Mouse (Mus musculus) forebrain, embryonic 14.5 days (tissue): ENCODE measurements around the gene Adcy5. TPM values are rescaled to one million over a fixed set of nuclear protein-coding genes. Genes with fewer than 3 reads are reported as not detected.

Experiments
- ATAC-seq: fragments of 200-750 bp; cut with Nextera tagmentation; 2 replicates; pipeline ENCODE4 v1.8.0; 2017; ENCODE audit warnings: mild to moderate bottlenecking, moderate library complexity
- DNase-seq: peaks from one replicate; pipeline ENCODE4 v3.0.0-alpha.2; 2015; ENCODE audit warnings: low spot score
- H3K27ac ChIP-seq: fragments of 300-500 bp; sonication (generic); 2 replicates; pipeline ENCODE4 v1.5.1; 2014; ENCODE audit warnings: low read depth, mild to moderate bottlenecking, control low read depth, low read length, moderate library complexity
- H3K27me3 ChIP-seq: fragments of 300-500 bp; sonication (generic); replicated peaks from 2 replicates; pipeline ENCODE4 v1.6.1; 2014; ENCODE audit warnings: low read length, control low read depth, mixed read lengths; ENCODE audit not compliant: control insufficient read depth, insufficient read depth
- H3K36me3 ChIP-seq: fragments of 300-500 bp; sonication (generic); 2 replicates; pipeline ENCODE4 v1.6.1; 2014; ENCODE audit warnings: low read length, control low read depth; ENCODE audit not compliant: control insufficient read depth, insufficient read depth
- H3K4me1 ChIP-seq: fragments of 300-500 bp; sonication (generic); 2 replicates; pipeline ENCODE4 v1.6.1; 2014; ENCODE audit warnings: antibody characterized with exemption, low read length, control low read depth; ENCODE audit not compliant: control insufficient read depth, insufficient read depth
- H3K4me2 ChIP-seq: fragments of 300-500 bp; sonication (generic); 2 replicates; pipeline ENCODE4 v1.6.1; 2014; ENCODE audit warnings: mild to moderate bottlenecking, control low read depth, low read length
- H3K4me3 ChIP-seq: fragments of 300-500 bp; sonication (generic); 2 replicates; pipeline ENCODE4 v1.5.1; 2014; ENCODE audit warnings: low read depth, low read length, control low read depth
- H3K9ac ChIP-seq: fragments of 300-500 bp; sonication (generic); 2 replicates; pipeline ENCODE4 v1.6.1; 2014; ENCODE audit warnings: mild to moderate bottlenecking, low read length, control low read depth, moderate library complexity
- H3K9me3 ChIP-seq: fragments of 300-500 bp; sonication (generic); replicated peaks from 2 replicates; pipeline ENCODE4 v1.6.1; 2016; ENCODE audit warnings: low read length, control low read depth, mixed read lengths; ENCODE audit not compliant: control insufficient read depth
- WGBS: fragments of 180-500 bp; shearing (Covaris S2); extraction: QIAGEN DNeasy Blood & Tissue Kit; methylation state at CpG from one replicate; pipeline ENCODE4 v1.1.7; 2014; 5-methylcytosine and 5-hydroxymethylcytosine counted together
- polyA plus RNA-seq: library from polyadenylated mRNA; unstranded; fragments of >200 nt; fragmentation: Nextera tagmentation; extraction: Ambion mirVana; gene quantifications from 2 replicates; pipeline ENCODE4 v1.2.1, GENCODE M21; 2014

The Adcy5 gene
- polyA plus RNA-seq, 1 experiment from 2014 or later = 4.4 TPM

- Histone ChIP-seq H3K36me3 (no peaks in the 10 kb centered on the region), H3K9ac (no peak overlapping the region), H3K4me1 (peaks cover 13% of the 10 kb centered on the region), H3K27me3 (peaks cover 39% of the 10 kb centered on the region), H3K4me3 (0 out of 2 replicates have a peak overlapping the region, but pooled peaks have one; percentile 80), H3K9me3 (no peaks in the 10 kb centered on the region), H3K27ac (no peak overlapping the region), H3K4me2 (no peak overlapping the region)
- ATAC-seq = no peak
- WGBS = 3% methylated on average over 12 of the region's 12 CpGs
- DNase-seq = peak; percentile 29
These were observed 1.4 kb upstream of the Adcy5 start for GRCm38 (mm10) chr16:35153146-35153755.

- peaks cover 39% of the 10 kb centered on the region for H3K27me3 ChIP-seq
These were observed 434 bp upstream of the Adcy5 start for GRCm38 (mm10) chr16:35154245-35154640.

GRCm38 (mm10) chr16:35155391-35156305 lies 971 bp downstream of the Adcy5 start:
- ATAC-seq = peak; percentile 11
- DNase-seq = no peak
- peaks cover 39% of the 10 kb centered on the region for H3K27me3 ChIP-seq
- peak overlapping the region; percentile 84 for H3K9ac ChIP-seq
- H3K4me3 ChIP-seq = peak overlapping the region; percentile 80
- peak overlapping the region; percentile 90 for H3K4me2 ChIP-seq
- no peaks in the 10 kb centered on the region for H3K9me3 ChIP-seq
- WGBS = under 1% methylated on average over 67 of the region's 87 CpGs
- peak overlapping the region; percentile 84 for H3K27ac ChIP-seq
- H3K4me1 ChIP-seq = peaks cover 27% of the 10 kb centered on the region
- no peaks in the 10 kb centered on the region for H3K36me3 ChIP-seq

More at GRCm38 (mm10) chr16:35154245-35154640, 434 bp upstream of the Adcy5 start:
- Histone ChIP-seq H3K9me3 (no peaks in the 10 kb centered on the region), H3K4me2 (peak overlapping the region; percentile 90), H3K4me3 (peak overlapping the region; percentile 80), H3K36me3 (no peaks in the 10 kb centered on the region), H3K4me1 (peaks cover 14% of the 10 kb centered on the region), H3K9ac (peak overlapping the region; percentile 84), H3K27ac (peak overlapping the region; percentile 84)
- DNase-seq (peak; percentile 83), ATAC-seq (peak; percentile 82)
- WGBS = under 1% methylated on average over 29 of the region's 29 CpGs

- ATAC-seq (no peak), DNase-seq (peak; percentile 39)
- Histone ChIP-seq H3K9ac (peak overlapping the region; percentile 84), H3K9me3 (no peaks in the 10 kb centered on the region), H3K4me3 (peak overlapping the region; percentile 80), H3K36me3 (no peaks in the 10 kb centered on the region), H3K27ac (no peak overlapping the region), H3K4me1 (peaks cover 34% of the 10 kb centered on the region), H3K4me2 (peak overlapping the region; percentile 90), H3K27me3 (peaks cover 39% of the 10 kb centered on the region)
- WGBS = 3% methylated on average over 43 of the region's 48 CpGs
These were observed 1.6 kb downstream of the Adcy5 start for GRCm38 (mm10) chr16:35156306-35156695.

GRCm38 (mm10) chr16:35156832-35157231 lies 2.2 kb downstream of the Adcy5 start:
- peaks cover 34% of the 10 kb centered on the region for H3K4me1 ChIP-seq
- H3K27ac ChIP-seq = no peak overlapping the region
- 77% methylated on average over 21 of the region's 21 CpGs for WGBS
- DNase-seq = no peak
- H3K36me3 ChIP-seq = no peaks in the 10 kb centered on the region
- H3K4me3 ChIP-seq = peak overlapping the region; percentile 80
- H3K27me3 ChIP-seq = peaks cover 34% of the 10 kb centered on the region
- no peak for ATAC-seq
- peak overlapping the region; percentile 90 for H3K4me2 ChIP-seq
- no peaks in the 10 kb centered on the region for H3K9me3 ChIP-seq
- 0 out of 2 replicates have a peak overlapping the region, but pooled peaks have one; percentile 8 for H3K9ac ChIP-seq

GRCm38 (mm10) chr16:35159532-35159931 lies 4.9 kb downstream of the Adcy5 start:
- ATAC-seq (no peak), DNase-seq (peak; percentile 10)
- Histone ChIP-seq H3K4me3 (no peak overlapping the region), H3K27ac (peak overlapping the region; percentile 35; the same call in 1 of the 2 replicates), H3K4me1 (peaks cover 31% of the 10 kb centered on the region), H3K4me2 (peak overlapping the region; percentile 28), H3K9me3 (no peaks in the 10 kb centered on the region), H3K9ac (peak overlapping the region; percentile 5; the same call in 1 of the 2 replicates), H3K36me3 (no peaks in the 10 kb centered on the region), H3K27me3 (peaks cover 13% of the 10 kb centered on the region)
- 63% methylated on average over 8 of the region's 8 CpGs for whole genome bisulfite sequencing

GRCm38 (mm10) chr16:35159991-35160390 lies 5.3 kb downstream of the Adcy5 start:
- no peaks in the 10 kb centered on the region for H3K9me3 ChIP-seq
- H3K36me3 ChIP-seq = no peaks in the 10 kb centered on the region
- H3K27me3 ChIP-seq = peaks cover 13% of the 10 kb centered on the region
- ATAC-seq (peak; percentile 51; the same call in 1 of the 2 replicates), DNase-seq (peak; percentile 89)
- H3K4me2 ChIP-seq = peak overlapping the region; percentile 28
- 58% methylated on average over 4 of the region's 4 CpGs for WGBS
- H3K4me1 ChIP-seq = peaks cover 33% of the 10 kb centered on the region
- peak overlapping the region; percentile 35; the same call in 1 of the 2 replicates for H3K27ac ChIP-seq
- H3K4me3 ChIP-seq = no peak overlapping the region
- peak overlapping the region; percentile 5; the same call in 1 of the 2 replicates for H3K9ac ChIP-seq

- H3K4me2 ChIP-seq = peak overlapping the region; percentile 3; the same call in 1 of the 2 replicates
- DNase-seq = peak; percentile 28
- no peaks in the 10 kb centered on the region for H3K9me3 ChIP-seq
- ATAC-seq = peak; percentile 51
- no peak overlapping the region for H3K27ac ChIP-seq
- H3K36me3 ChIP-seq = no peaks in the 10 kb centered on the region
- no peak overlapping the region for H3K4me3 ChIP-seq
- H3K4me1 ChIP-seq = peaks cover 24% of the 10 kb centered on the region
- H3K27me3 ChIP-seq = no peaks in the 10 kb centered on the region
- WGBS = 38% methylated on average over 19 of the region's 19 CpGs
- H3K9ac ChIP-seq = 0 out of 2 replicates have a peak overlapping the region, but pooled peaks have one; percentile 33
These were observed 9.9 kb downstream of the Adcy5 start for GRCm38 (mm10) chr16:35164361-35165224.
